Mouse (Mus musculus): Measurements from ENCODE around the gene Adprh. TPM values are rescaled to one million over a fixed set of nuclear protein-coding genes. Genes with fewer than 3 reads are reported as not detected.
"Not testable (repeated sequence)": the region's sequence is repeated elsewhere in the genome, so short reads cannot be mapped to it uniquely, and the experiment has no call there.

Gene Adprh
- total RNA-seq, 1 experiment = 70.2 TPM

- TF ChIP-seq HCFC1 (IDR thresholded peaks at IDR 0.05; ENCODE audit: borderline replicate concordance, insufficient read depth, low read length) (no peak), ZNF384 (IDR thresholded peaks at IDR 0.05; ENCODE audit: low read depth, low read length) (no peak), ZC3H11A (IDR thresholded peaks at IDR 0.05; ENCODE audit: borderline replicate concordance, low read depth, low read length) (no peak), CHD2 (IDR thresholded peaks at IDR 0.05; ENCODE audit: low read depth, low read length) (no peak), MAFK (IDR thresholded peaks at IDR 0.05; ENCODE audit: insufficient read depth, low read depth, low read length) (no peak)
- in situ Hi-C loops (cut with MboI; ENCODE audit: low sequenced_read_pairs in 2 of 2, unreplicated experiment in 2 of 2) = loop anchor here in 1 of 2 experiments (10.0 to 25.0 kb wide), 2 partner anchors 139 to 546 kb away; partner anchors contain the start of genes Cox17, Gm21987 and Maats1
- no peaks in the 10 kb centered on the region for H3K9me3 ChIP-seq (ENCODE audit: control insufficient read depth, insufficient read depth, low read depth, low read length)
- DNase-seq (ENCODE audit: low read depth, low spot score) = no peak
- H3K4me1 ChIP-seq (ENCODE audit: control insufficient read depth in 2 of 2, insufficient read depth in 2 of 2, low read length in 2 of 2, poor library complexity in 1 of 2) = peaks cover 0 to 2% of the 10 kb centered on the region in 2 experiments; a peak in 1 of 4 replicates
- H3K36me3 ChIP-seq (ENCODE audit: control insufficient read depth, insufficient read depth, low read length, poor library complexity, severe bottlenecking) = no peaks in the 10 kb centered on the region
- H3K27ac ChIP-seq (ENCODE audit: insufficient read depth, low read depth, low read length, poor library complexity, severe bottlenecking) = no peak overlapping the region
- peak overlapping the region; percentile 27 for H3K9ac ChIP-seq (ENCODE audit: insufficient read depth, low read depth, low read length, poor library complexity, severe bottlenecking)
- H3K4me3 ChIP-seq (ENCODE audit: insufficient read depth in 1 of 2, low read depth in 1 of 2, low read length in 2 of 2, poor library complexity in 1 of 2, severe bottlenecking in 1 of 2) = peak overlapping the region; percentile 24 to 62
Observed at GRCm38 (mm10) chr16:38483582-38484309, 31.2 kb upstream of the Adprh start.

DNA sequence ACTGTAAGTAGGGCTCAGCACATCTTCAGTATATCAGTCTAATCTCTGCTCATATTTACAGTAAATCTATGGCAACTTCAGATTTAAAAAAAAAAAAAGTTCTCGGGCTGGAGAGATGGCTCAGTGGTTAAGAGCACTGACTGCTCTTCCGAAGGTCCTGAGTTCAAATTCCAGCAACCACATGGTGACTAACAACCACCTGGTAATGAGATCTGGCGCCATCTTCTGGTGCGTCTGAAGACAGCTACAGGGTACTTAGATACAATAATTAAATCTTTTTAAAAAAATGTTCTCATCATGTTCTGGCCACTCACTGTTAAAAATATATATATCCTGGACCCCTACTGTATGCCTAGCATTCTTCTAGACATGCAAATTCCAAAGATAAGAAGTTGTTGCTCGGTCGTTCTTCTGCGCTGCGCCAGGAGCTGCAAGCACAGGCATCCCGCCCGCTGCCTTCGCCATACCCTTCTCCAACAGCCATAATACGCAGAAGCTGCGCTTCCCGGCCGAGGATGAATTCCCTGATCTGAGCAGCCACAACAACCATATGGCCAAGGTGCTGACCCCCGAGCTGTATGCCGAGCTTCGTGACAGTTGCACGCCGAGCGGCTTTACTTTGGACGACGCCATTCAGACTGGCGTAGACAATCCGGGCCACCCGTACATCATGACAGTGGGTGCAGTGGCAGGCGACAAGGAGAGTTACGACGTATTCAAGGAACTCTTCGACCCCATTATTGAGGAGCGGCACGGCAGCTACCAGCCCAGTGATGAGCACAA lies 30.5 kb upstream of the Adprh start:
- Histone ChIP-seq H3K27ac (ENCODE audit: insufficient read depth, low read depth, low read length, poor library complexity, severe bottlenecking) (no peak overlapping the region), H3K9ac (ENCODE audit: insufficient read depth, low read depth, low read length, poor library complexity, severe bottlenecking) (peak overlapping the region; percentile 20; the same call in 1 of the 2 replicates), H3K4me1 (ENCODE audit: control insufficient read depth in 2 of 2, insufficient read depth in 2 of 2, low read length in 2 of 2, poor library complexity in 1 of 2) (peaks cover 0 to 2% of the 10 kb centered on the region in 2 experiments; a peak in 1 of 4 replicates), H3K4me3 (ENCODE audit: insufficient read depth in 1 of 2, low read depth in 1 of 2, low read length in 2 of 2, poor library complexity in 1 of 2, severe bottlenecking in 1 of 2) (peak overlapping the region; percentile 24 to 62), H3K36me3 (ENCODE audit: control insufficient read depth, insufficient read depth, low read length, poor library complexity, severe bottlenecking) (no peaks in the 10 kb centered on the region), H3K9me3 (ENCODE audit: control insufficient read depth, insufficient read depth, low read depth, low read length) (no peaks in the 10 kb centered on the region)
- DNase-seq (ENCODE audit: low read depth, low spot score) = no peak
- TF ChIP-seq CHD2 (IDR thresholded peaks at IDR 0.05; ENCODE audit: low read depth, low read length) = no peak
- peak; percentile 58; the same call in 1 of the 2 replicates for TF ChIP-seq ZC3H11A (IDR thresholded peaks at IDR 0.05; ENCODE audit: borderline replicate concordance, low read depth, low read length)
- in situ Hi-C loops (cut with MboI; ENCODE audit: low sequenced_read_pairs in 2 of 2, unreplicated experiment in 2 of 2) = loop anchor here in 1 of 2 experiments (10.0 to 25.0 kb wide), 2 partner anchors 138 to 546 kb away; partner anchors contain the start of genes Cox17, Gm21987 and Maats1

DNA sequence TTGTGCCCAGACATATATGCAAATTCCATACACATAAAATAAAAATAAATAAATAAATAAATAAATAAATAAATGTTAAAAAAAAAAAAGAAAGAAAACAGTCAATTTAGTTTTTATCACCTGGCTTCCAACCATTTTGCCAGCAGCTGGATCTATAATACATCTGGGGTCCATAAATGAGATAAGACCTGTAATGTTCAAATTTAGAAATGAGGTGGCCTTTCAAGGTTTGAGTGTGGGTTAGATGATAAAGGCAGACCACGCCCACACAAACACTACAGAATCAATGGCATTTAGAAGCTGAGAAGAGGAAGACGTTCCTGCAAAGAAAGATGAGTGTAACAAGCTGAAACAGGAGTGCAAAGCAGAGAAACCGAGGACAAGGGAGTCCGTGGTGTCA lies 28.8 kb upstream of the Adprh start:
- in situ Hi-C loops (cut with MboI; ENCODE audit: low sequenced_read_pairs in 2 of 2, unreplicated experiment in 2 of 2) = loop anchor here in 1 of 2 experiments (10.0 to 25.0 kb wide), 2 partner anchors 137 to 544 kb away; partner anchors contain the start of genes Cox17, Gm21987 and Maats1
- H3K4me1 ChIP-seq (ENCODE audit: control insufficient read depth in 2 of 2, insufficient read depth in 2 of 2, low read length in 2 of 2, poor library complexity in 1 of 2) = peaks cover 0 to 4% of the 10 kb centered on the region in 2 experiments; a peak in 1 of 4 replicates
- H3K9ac ChIP-seq (ENCODE audit: insufficient read depth, low read depth, low read length, poor library complexity, severe bottlenecking) = no peak overlapping the region
- no peaks in the 10 kb centered on the region for H3K9me3 ChIP-seq (ENCODE audit: control insufficient read depth, insufficient read depth, low read depth, low read length)
- no peak for TF ChIP-seq HCFC1 (IDR thresholded peaks at IDR 0.05; ENCODE audit: borderline replicate concordance, insufficient read depth, low read length)
- TF ChIP-seq ZC3H11A (IDR thresholded peaks at IDR 0.05; ENCODE audit: borderline replicate concordance, low read depth, low read length) = no peak
- no peak for TF ChIP-seq ZNF384 (IDR thresholded peaks at IDR 0.05; ENCODE audit: low read depth, low read length)
- TF ChIP-seq CHD2 (IDR thresholded peaks at IDR 0.05; ENCODE audit: low read depth, low read length) = no peak
- no peak for TF ChIP-seq MAFK (IDR thresholded peaks at IDR 0.05; ENCODE audit: insufficient read depth, low read depth, low read length)
- H3K36me3 ChIP-seq (ENCODE audit: control insufficient read depth, insufficient read depth, low read length, poor library complexity, severe bottlenecking) = no peaks in the 10 kb centered on the region
- no peak overlapping the region for H3K4me3 ChIP-seq (ENCODE audit: insufficient read depth in 1 of 2, low read depth in 1 of 2, low read length in 2 of 2, poor library complexity in 1 of 2, severe bottlenecking in 1 of 2)
- DNase-seq (ENCODE audit: low read depth, low spot score) = no peak
- H3K27ac ChIP-seq (ENCODE audit: insufficient read depth, low read depth, low read length, poor library complexity, severe bottlenecking) = no peak overlapping the region

GRCm38 (mm10) chr16:38478296-38478695 lies 25.8 kb upstream of the Adprh start:
- H3K4me3 ChIP-seq (ENCODE audit: insufficient read depth in 1 of 2, low read depth in 1 of 2, low read length in 2 of 2, poor library complexity in 1 of 2, severe bottlenecking in 1 of 2) = no peak overlapping the region
- H3K9me3 ChIP-seq (ENCODE audit: control insufficient read depth, insufficient read depth, low read depth, low read length) = no peaks in the 10 kb centered on the region
- DNase-seq (ENCODE audit: low read depth, low spot score) = no peak
- H3K4me1 ChIP-seq (ENCODE audit: control insufficient read depth in 2 of 2, insufficient read depth in 2 of 2, low read length in 2 of 2, poor library complexity in 1 of 2) = peaks cover 0 to 5% of the 10 kb centered on the region in 2 experiments; a peak in 3 of 4 replicates
- no peaks in the 10 kb centered on the region for H3K36me3 ChIP-seq (ENCODE audit: control insufficient read depth, insufficient read depth, low read length, poor library complexity, severe bottlenecking)
- no peak overlapping the region for H3K27ac ChIP-seq (ENCODE audit: insufficient read depth, low read depth, low read length, poor library complexity, severe bottlenecking)
- TF ChIP-seq CHD2 (IDR thresholded peaks at IDR 0.05; ENCODE audit: low read depth, low read length) (no peak), HCFC1 (IDR thresholded peaks at IDR 0.05; ENCODE audit: borderline replicate concordance, insufficient read depth, low read length) (no peak), ZC3H11A (IDR thresholded peaks at IDR 0.05; ENCODE audit: borderline replicate concordance, low read depth, low read length) (no peak), MAFK (IDR thresholded peaks at IDR 0.05; ENCODE audit: insufficient read depth, low read depth, low read length) (no peak), ZNF384 (IDR thresholded peaks at IDR 0.05; ENCODE audit: low read depth, low read length) (no peak)
- no peak overlapping the region for H3K9ac ChIP-seq (ENCODE audit: insufficient read depth, low read depth, low read length, poor library complexity, severe bottlenecking)
- in situ Hi-C loops (cut with MboI; ENCODE audit: low sequenced_read_pairs in 2 of 2, unreplicated experiment in 2 of 2) = loop anchor here in 1 of 2 experiments (25.0 kb wide), 1 partner anchor 541 kb away; no protein-coding TSS in a partner anchor

GRCm38 (mm10) chr16:38477241-38477608 lies 24.7 kb upstream of the Adprh start:
- H3K9ac ChIP-seq (ENCODE audit: insufficient read depth, low read depth, low read length, poor library complexity, severe bottlenecking) = peak overlapping the region; percentile 49; the same call in 1 of the 2 replicates
- H3K4me1 ChIP-seq (ENCODE audit: control insufficient read depth in 2 of 2, insufficient read depth in 2 of 2, low read length in 2 of 2, poor library complexity in 1 of 2); H3K27ac ChIP-seq (ENCODE audit: insufficient read depth, low read depth, low read length, poor library complexity, severe bottlenecking); H3K9me3 ChIP-seq (ENCODE audit: control insufficient read depth, insufficient read depth, low read depth, low read length); DNase-seq (ENCODE audit: low read depth, low spot score); H3K36me3 ChIP-seq (ENCODE audit: control insufficient read depth, insufficient read depth, low read length, poor library complexity, severe bottlenecking): not testable (repeated sequence)
- peak overlapping the region; percentile 12 to 61; a peak in 2 of 4 replicates for H3K4me3 ChIP-seq (ENCODE audit: insufficient read depth in 1 of 2, low read depth in 1 of 2, low read length in 2 of 2, poor library complexity in 1 of 2, severe bottlenecking in 1 of 2)
- in situ Hi-C loops (cut with MboI; ENCODE audit: low sequenced_read_pairs in 2 of 2, unreplicated experiment in 2 of 2) = loop anchor here in 1 of 2 experiments (25.0 kb wide), 1 partner anchor 540 kb away; no protein-coding TSS in a partner anchor

Data from ES-E14 (cell line).